Mouse (Mus musculus) liver, embryonic 14 days (tissue): Measurements from ENCODE around the gene Pmvk. TPM values are rescaled to one million over a fixed set of nuclear protein-coding genes. Genes with fewer than 3 reads are reported as not detected.

ENCODE experiments used
- polyA plus RNA-seq: library from polyadenylated mRNA; depleted of rRNA; stranded (reverse); fragments of >200 nt; gene quantifications from 2 replicates; pipeline ENCODE4 v1.2.3, GENCODE M21; 2012; rRNA removed

The Pmvk gene
- 33.0 and 35.2 TPM in 2 replicates for polyA plus RNA-seq

DNA sequence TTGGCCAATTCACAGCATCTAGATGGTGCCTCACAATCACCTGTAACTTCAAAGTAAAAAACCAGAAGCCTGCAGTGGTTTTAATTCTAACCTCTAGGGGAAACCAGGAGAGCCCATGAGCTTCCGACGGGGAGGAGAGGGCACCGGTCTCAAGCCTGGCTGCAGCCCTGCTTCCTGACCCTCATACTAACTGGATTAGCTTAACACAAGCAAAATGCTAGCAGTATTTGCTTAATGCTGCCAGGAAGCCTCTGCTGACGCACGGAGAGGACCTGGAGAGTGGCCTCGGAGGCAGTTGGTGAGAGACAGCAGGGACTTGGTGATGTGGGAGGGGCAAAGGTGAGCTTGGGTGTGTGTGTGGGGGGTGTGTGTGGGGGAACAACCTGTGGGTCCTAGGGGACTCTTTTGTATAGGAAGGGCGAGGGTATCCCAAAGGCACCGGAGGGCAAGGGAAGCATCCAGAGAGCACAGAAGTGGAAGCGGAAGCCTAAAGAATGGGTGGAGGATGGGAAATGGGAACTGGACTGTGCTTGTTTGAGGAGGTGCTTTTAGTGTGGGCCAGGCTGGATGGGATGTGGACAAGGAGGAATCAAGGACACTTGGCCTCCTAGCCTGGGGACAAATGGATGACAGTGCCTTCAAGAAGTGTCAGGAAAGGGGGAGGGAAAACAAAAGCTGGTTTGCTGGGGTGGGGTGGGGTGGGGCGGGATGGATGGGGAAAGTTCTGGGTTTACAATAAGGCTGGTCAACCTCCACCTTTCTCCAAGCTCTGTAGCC lies at the start of gene Pmvk:
TSS of gene Pmvk (plus strand) at position 141 of the 777 bp plus-strand sequence.

DNA sequence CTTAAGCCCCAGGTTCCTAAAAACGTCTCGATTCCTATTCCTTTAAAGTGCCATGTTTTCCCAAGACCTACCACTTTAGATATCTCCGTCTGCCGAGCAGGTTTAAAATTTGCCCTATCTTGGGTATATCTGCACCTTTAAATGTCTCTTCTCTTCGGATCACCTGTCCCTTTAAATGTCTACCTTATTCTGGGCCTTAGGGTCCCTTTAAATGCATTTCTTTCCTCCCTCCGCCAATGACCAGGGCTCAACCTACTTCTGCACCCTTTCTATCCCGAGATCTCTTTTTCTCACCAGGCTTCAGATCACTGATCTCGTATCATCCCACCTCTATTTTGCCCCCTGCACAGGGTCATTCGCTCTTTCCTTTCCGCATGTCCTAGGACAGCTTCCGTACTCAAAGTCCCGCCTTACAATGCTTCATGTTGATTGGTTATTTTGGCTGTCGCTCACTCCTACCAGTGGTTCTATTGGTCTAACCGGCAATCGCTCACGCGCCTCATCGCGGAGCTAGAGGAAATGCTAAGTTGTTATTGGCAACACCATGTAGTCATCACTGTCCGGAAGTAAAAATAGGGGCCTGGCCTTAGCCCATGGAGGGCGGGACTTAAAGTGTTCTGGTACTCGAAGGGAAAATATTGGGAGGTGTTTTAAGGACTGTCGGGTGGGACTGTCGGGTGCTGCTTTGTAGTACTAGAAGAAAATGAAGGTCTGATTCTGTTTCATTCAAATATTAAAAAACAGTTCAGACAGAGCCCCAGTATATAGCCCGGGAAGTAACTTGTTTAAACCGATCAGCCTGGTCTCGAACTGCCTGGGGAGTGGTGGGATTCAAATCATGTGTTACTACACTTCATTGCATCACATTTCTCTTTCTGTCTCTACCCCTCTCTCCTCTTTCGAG lies 42.6 kb upstream of the Pmvk start, which contains the start of gene Flad1:
TSS of gene Flad1 (minus strand) at position 381 of the 904 bp plus-strand sequence.

DNA sequence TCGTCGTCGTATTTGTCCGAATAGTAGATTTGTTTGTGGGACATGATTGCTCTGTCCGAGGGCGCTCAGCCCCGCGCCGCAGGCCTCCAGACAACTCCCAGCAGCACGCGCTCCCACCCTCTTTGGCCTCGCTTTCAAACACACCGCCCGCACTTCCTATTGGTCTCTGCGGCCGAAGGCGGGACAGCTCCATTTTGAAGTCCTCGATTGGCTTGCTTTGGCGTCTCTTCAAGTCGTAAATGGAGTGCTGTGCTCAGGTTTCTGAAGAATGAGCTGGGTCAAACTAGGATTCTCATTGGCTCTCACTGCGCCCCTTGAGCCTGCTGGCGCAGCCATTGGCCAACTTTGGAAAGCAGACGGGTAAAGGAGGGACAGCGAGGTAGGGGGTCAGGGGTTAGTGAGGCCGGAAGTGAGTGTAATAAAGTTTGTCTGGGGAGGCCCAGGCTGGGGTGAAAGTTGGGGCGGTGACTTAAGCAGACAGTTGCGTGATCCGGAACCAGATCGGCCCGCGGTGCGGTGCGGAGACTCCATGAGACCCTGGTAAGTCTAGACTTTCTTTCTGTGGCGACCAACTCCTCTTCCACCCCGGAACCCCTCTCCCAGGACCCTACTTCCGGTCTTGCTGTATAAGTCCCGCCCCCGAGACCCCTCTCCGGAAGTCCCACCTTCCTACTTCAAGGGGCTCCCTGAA lies 36.0 kb upstream of the Pmvk start, which contains the start of the genes Cks1b and Shc1:
TSS of gene Cks1b (minus strand) at position 214 of the 691 bp plus-strand sequence.
TSS of gene Shc1 (plus strand) at position 274 of the 691 bp plus-strand sequence.

DNA sequence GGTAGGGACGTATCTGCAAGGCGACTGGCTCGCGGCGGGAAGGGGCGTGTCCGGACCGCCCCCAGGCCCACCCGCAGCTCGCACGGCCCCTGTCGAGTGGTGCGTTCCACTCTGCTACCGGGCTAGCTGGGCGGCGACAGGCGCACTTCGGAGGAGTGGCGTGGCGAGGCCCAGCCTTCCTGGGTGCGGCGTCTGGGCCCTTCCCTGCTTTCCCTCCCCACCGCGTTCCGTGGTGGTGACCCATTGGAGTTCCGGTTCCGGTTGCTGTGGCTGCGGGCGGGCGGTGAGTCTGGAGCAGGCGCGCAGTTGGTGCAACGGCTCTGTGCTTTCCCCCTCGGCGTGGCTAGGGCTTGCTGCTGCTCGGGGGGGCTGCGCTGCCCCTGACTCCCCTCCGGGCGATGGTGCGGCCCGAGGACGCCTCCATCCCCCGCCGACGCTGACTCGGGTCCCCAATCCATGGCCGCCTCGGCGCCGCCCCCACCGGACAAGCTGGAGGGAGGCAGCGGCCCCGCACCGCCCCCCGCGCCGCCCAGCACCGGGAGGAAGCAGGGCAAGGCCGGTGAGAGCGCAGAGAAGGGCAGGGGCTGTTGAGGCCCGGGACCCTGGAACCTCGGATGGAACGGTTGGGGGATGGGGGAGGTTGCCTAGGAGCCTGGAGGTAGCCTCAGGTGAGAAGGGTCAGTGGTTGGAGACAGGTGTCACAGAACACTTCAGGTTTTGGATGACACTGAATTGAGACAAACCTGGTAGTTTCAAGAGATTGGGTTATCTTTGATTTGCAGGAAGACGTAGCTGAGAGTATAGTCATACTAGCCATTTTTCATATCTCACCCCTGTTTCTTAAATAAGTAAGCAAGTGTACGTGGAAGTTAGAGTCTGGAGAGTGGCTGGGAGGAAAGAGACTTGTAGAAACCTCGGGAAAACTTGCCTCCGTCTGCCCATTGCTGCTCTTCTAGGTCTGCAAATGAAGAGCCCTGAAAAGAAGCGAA lies 23.9 kb upstream of the Pmvk start, which contains the start of gene Pygo2:
TSS of gene Pygo2 (plus strand) at position 44 of the 989 bp plus-strand sequence.

DNA sequence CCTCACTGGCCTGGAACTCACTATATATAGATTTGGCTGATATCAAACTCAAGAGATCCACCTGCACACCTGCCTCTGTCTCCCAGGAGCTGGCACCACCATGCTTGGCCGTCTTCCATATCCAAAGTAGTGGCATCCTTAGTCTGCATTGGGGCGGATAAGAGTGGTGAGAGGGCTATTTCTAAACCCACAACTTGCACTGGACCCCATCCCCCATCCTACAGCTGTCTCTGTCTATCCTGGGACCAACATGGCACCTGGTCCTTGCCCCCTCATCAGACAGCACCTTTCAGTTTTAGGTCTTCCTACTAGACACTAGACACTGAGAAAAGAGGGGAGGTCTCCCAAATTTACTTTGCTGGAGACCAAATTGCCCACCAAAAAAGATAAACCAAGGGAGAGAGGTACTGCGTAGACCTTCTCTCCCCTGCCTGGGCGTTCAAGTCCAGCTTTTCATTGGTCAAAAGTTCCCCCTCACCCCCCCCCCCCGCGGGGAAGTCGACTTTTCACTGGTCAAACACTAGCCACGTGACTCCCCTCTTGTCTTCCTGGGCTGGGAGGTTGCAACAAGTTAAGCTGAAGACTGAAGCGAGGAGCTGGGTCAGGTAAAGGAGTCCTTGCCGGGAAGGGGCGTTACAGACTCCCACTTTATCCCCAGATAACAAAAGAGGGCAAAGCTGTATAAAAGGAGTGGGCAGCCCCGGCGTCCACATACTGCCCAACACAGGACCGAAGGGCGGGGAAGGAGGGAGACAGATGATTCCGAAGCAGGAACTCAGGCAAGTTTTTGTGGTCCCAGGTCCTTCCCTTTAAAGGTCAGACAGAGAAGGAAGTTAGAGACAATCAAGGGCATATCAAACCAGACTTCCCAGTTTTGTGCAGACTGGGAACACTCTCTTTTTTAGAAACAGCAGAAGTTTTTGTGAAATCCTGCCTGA lies 17.9 kb upstream of the Pmvk start, which contains the start of gene Pbxip1:
TSS of gene Pbxip1 (plus strand) at position 531 of the 938 bp plus-strand sequence.

Other genes starting within 250 kb of the Pmvk start
- gene Thbs3, start 239.4 kb upstream of the Pmvk start, polyA plus RNA-seq, result 1.1 and 3.1 TPM in 2 replicates
- gene Mtx1, start 227.5 kb upstream of the Pmvk start, polyA plus RNA-seq, result 71.4 and 87.2 TPM in 2 replicates
- 0.08 and 0.14 TPM in 2 replicates for gene Muc1, start 225.5 kb upstream of the Pmvk start, polyA plus RNA-seq
- gene Krtcap2, start 208.6 kb upstream of the Pmvk start, polyA plus RNA-seq, result 23.3 and 25.5 TPM in 2 replicates
- 0.19 and 0.23 TPM in 2 replicates for gene Trim46, start 208.2 kb upstream of the Pmvk start, polyA plus RNA-seq
- gene Dpm3, start 195.2 kb upstream of the Pmvk start, polyA plus RNA-seq, result 82.7 and 87.0 TPM in 2 replicates
- 14.5 and 16.6 TPM in 2 replicates for gene Slc50a1, start 184.0 kb upstream of the Pmvk start, polyA plus RNA-seq
- 3.6 and 3.7 TPM in 2 replicates for gene Efna1, start 173.4 kb upstream of the Pmvk start, polyA plus RNA-seq
- gene Efna3, start 131.6 kb upstream of the Pmvk start, polyA plus RNA-seq, result 0.03 and 0.15 TPM in 2 replicates
- 0.82 and 0.97 TPM in 2 replicates for gene Efna4, start 116.5 kb upstream of the Pmvk start, polyA plus RNA-seq
- 5.7 and 6.1 TPM in 2 replicates for gene Adam15, start 104.5 kb upstream of the Pmvk start, polyA plus RNA-seq
- 0.03 and 0.06 TPM in 2 replicates for gene Dcst2, start 92.6 kb upstream of the Pmvk start, polyA plus RNA-seq
- gene Dcst1, start 89.3 kb upstream of the Pmvk start, polyA plus RNA-seq, result 0.01 TPM in 1 of 2 replicates, not detected in the other
- gene Zbtb7b, start 59.8 kb upstream of the Pmvk start, polyA plus RNA-seq, result 5.4 and 7.3 TPM in 2 replicates
- gene Lenep, start 51.7 kb upstream of the Pmvk start, polyA plus RNA-seq, result 0.49 and 0.61 TPM in 2 replicates
- 9.2 and 9.8 TPM in 2 replicates for gene Flad1, start 42.7 kb upstream of the Pmvk start, polyA plus RNA-seq
- gene Cks1b, start 36.2 kb upstream of the Pmvk start, polyA plus RNA-seq, result 124 and 141 TPM in 2 replicates
- gene Shc1, start 36.1 kb upstream of the Pmvk start, polyA plus RNA-seq, result 34.7 and 39.6 TPM in 2 replicates
- gene Pygo2, start 24.3 kb upstream of the Pmvk start, polyA plus RNA-seq, result 13.1 and 15.0 TPM in 2 replicates
- gene Pbxip1, start 17.8 kb upstream of the Pmvk start, polyA plus RNA-seq, result 2.9 and 3.3 TPM in 2 replicates
- 0.01 and 0.08 TPM in 2 replicates for gene Kcnn3, start 65.6 kb downstream of the Pmvk start, polyA plus RNA-seq